Mouse (Mus musculus) spleen, adult 2 months (tissue): Measurements from ENCODE around the gene Ppp1r35. TPM values are rescaled to one million over a fixed set of nuclear protein-coding genes. Genes with fewer than 3 reads are reported as not detected.

ENCODE experiments used
- DNase-seq, 2 experiments: peaks; one replicate each; pipeline versions ENCODE4 v3.0.0 to v3.0.0-alpha.2; 2012 to 2021; ENCODE audit warnings: low spot score in 2 of 2, low read depth in 1 of 2
- H3K27ac ChIP-seq: fragments of 200-500 bp; 2 replicates; pipeline ENCODE4 v1.5.1; 2012; ENCODE audit warnings: low read length, inconsistent platforms; ENCODE audit not compliant: insufficient read depth
- H3K27me3 ChIP-seq: fragments of 200-500 bp; 2 replicates; pipeline ENCODE4 v1.6.1; 2012; ENCODE audit warnings: mild to moderate bottlenecking, moderate library complexity, low read length, inconsistent platforms; ENCODE audit not compliant: control insufficient read depth, insufficient read depth
- H3K36me3 ChIP-seq: fragments of 200-500 bp; 2 replicates; pipeline ENCODE4 v1.6.1; 2012; ENCODE audit warnings: mild to moderate bottlenecking, low read length, inconsistent platforms; ENCODE audit not compliant: control insufficient read depth, insufficient read depth
- H3K4me1 ChIP-seq: fragments of 200-500 bp; 2 replicates; pipeline ENCODE4 v1.6.1; 2011; ENCODE audit warnings: inconsistent platforms; ENCODE audit not compliant: control insufficient read depth, insufficient read depth, insufficient read length
- H3K4me3 ChIP-seq: fragments of 200-500 bp; 2 replicates; pipeline ENCODE4 v1.5.1; 2011; ENCODE audit warnings: mild to moderate bottlenecking, inconsistent platforms; ENCODE audit not compliant: insufficient read depth, insufficient read length; ENCODE audit errors: extremely low read depth
- CTCF ChIP-seq: fragments of 200-500 bp; IDR thresholded peaks from 2 replicates; pipeline ENCODE4 v1.5.1; 2011; ENCODE audit warnings: mild to moderate bottlenecking, inconsistent platforms; ENCODE audit not compliant: insufficient read depth, insufficient read length, insufficient replicate concordance; ENCODE audit errors: extremely low read depth
- POLR2A ChIP-seq: fragments of 200-500 bp; IDR thresholded peaks from 2 replicates; pipeline ENCODE4 v1.6.1; 2011; ENCODE audit warnings: low read depth, low read length, inconsistent platforms
- WGBS: fragments of 180-500 bp; shearing (Covaris S2); methylation state at CpG from one replicate; pipeline ENCODE4 v1.1.7; 2018; 5-methylcytosine and 5-hydroxymethylcytosine counted together
- polyA plus RNA-seq: library from polyadenylated mRNA; depleted of rRNA; stranded (reverse); fragments of >200 nt; gene quantifications from 2 replicates; pipeline ENCODE4 v1.2.3, GENCODE M21; 2012

Gene Ppp1r35
- polyA plus RNA-seq, 1 experiment = 43.9 TPM

DNA sequence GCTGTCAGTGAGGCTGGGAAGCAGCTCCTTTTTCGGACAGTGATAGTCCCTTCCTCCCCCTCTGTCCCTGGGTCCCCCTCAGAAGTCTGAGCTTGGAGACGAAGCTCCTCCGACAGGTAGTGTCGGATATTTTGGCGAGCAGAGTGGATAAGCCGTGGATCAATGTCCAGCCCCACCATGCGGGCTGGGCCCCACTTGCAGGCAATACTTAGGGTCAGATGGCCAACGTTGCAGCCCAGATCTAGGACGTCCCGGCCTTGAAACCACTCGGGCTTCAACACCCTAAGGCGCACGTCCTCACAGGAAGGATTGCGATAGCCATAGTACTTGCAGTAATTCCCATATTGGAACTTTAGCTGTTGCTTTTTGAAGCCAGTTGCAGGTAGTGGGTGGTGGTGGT is 5.9 kb downstream of the Ppp1r35 start:
- DNase-seq = no peak
- Histone ChIP-seq H3K36me3 (peaks cover 22% of the 10 kb centered on the region), H3K27me3 (no peaks in the 10 kb centered on the region), H3K4me3 (no peak overlapping the region), H3K27ac (no peak overlapping the region), H3K4me1 (peaks cover 17% of the 10 kb centered on the region)
- no peak for TF ChIP-seq CTCF
- 84% methylated on average over 14 of the region's 14 CpGs for WGBS

DNA sequence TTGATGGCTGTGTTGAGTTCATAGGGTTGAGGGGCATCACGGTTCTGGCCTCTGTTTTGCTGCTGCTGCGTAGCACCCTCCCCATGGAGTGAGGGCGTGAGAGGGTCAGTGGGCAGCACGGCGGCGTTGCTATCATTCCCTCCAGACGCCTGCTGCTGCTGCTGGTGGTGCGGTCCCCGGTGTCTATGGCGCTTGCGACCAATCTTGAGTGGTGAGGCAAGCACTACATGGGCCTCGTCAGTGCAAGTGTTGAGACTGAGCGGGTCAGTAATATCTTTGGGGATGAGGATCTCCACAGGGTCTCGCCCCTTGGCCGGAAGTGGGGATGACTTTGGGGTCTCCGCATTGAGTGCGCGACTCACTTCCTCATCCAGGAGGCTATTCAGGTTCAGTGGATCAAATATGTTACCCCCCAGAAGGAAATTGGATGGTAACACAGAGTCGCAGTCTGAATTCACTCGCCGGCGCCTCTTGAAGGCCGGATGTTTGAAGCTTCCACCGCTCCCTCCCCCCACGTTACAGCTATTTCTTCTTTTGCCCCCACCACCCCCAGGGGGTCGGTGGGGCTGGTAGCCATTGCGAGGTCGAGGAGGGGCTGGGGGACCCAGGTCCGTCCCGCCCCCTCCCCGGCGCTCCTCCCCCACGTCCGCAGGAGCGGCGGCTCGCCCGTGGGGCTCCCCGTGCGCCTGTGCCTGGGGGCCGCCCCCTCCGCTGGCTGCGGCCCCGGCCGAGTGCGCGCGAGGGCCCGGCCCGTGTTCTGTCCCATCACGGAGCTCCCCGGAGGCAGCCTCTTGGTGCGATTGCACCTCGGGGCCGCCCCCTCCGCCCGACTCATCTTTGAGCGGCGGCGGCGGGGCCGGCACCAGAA is 6.7 kb downstream of the Ppp1r35 start:
- Histone ChIP-seq H3K36me3 (peaks cover 22% of the 10 kb centered on the region), H3K27me3 (no peaks in the 10 kb centered on the region), H3K4me1 (peaks cover 17% of the 10 kb centered on the region), H3K27ac (peak overlapping the region; percentile 97), H3K4me3 (peak overlapping the region; percentile 80)
- peak in 1 of 2 experiments; percentile 48 for DNase-seq
- TF ChIP-seq POLR2A (no peak), CTCF (no peak)
- WGBS = 2% methylated on average over 57 of the region's 62 CpGs

DNA sequence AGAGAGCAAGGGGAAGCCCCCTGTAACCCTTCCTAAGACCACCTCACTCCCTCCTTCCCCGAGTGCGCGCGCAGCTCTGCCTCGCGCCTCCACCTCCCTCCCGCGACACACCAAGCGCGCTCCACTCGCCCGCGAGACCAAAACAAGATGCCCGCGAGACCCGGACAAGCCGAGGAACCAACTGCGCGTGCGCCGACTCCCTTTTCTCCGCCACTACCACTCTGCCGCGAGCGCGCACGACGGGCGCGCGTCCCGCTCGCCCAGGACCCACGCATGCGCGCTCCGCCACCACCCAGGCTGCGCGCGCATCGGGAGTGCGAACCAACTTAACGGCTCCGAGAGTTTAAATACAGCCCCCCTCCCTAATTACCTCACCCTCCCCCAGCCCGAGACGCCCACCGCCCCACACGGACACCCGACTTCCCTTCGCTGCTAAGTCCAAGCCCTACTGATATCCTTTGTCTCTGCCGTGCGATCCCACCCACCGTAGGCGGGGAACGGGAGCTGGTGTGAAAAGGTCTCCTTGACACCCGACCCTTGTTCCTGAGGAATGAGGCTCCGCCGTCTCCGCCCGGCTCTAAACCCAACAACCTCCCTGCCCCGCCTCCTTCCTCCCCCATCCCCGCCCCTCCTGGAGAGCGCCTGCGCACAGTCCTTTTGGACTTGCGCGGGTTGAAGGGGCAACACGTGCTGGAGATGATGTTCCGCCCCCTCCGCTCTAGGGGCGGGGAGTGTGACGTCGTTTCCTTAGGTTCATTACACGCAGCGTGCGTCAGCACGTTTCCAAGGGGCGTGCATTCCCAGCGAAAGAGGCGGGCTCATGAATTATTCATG is 7.7 kb downstream of the Ppp1r35 start:
- Histone ChIP-seq H3K4me3 (peak overlapping the region; percentile 84), H3K27me3 (no peaks in the 10 kb centered on the region), H3K4me1 (peaks cover 17% of the 10 kb centered on the region), H3K27ac (peak overlapping the region; percentile 97), H3K36me3 (peaks cover 21% of the 10 kb centered on the region)
- DNase-seq = peak; percentile 97 to 100
- TF ChIP-seq CTCF (no peak), POLR2A (peak; percentile 95)
- under 1% methylated on average over 79 of the region's 79 CpGs for WGBS

DNA sequence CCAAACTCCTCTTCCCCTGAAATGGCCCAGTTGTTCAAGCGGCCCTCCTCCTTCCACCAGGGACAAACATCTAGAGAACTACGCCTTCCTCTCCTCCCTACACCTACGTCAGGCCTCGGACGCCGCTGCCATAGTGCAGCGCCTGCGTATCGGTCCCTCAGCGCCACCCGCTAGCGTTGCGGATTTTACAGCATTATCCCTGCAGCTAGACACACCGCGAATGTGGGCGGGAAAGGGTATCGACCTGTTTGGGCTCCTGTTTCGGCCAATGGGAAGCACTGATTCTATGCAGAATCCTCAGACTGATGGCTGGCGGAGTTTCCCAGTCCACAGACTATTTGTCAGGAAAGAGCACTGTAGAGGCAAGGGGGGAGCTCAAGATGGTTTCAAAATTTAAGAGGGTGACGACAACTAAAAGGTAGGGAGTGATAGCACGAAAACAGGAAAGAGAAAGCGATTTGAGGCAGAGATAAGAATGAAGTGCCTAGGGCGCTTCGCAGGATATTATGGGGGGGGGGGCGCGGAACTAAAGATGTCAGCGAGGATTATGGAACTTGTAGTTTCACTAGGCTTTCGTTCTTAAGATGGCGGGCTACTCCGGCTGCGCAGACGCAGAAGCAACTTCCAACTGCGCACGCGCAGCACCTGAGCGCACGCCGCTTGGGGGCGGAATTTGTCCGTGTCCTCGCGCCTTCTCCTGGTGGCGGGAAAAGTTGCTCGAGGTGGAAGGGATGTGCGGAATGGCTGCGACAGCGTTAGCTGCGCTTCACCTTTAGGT is 8.7 kb downstream of the Ppp1r35 start, which contains the start of the genes Mepce and Zcwpw1:
TSS of gene Mepce (minus strand) at position 505 of the 778 bp plus-strand sequence.
TSS of gene Zcwpw1 (plus strand) at position 648 of the 778 bp plus-strand sequence.
- Histone ChIP-seq H3K27ac (peak within 1 kb of the TSS; percentile 97), H3K4me3 (peak within 1 kb of the TSS; percentile 84), H3K4me1 (peaks cover 17% of the 10 kb centered on the region), H3K27me3 (no peaks in the 10 kb centered on the region), H3K36me3 (peaks cover 12% of the 10 kb centered on the region)
- under 1% methylated on average over 46 of the region's 48 CpGs for WGBS
- peak; percentile 89 to 90 for DNase-seq
- TF ChIP-seq POLR2A = peak; percentile 40; the same call in 1 of the 2 replicates
- TF ChIP-seq CTCF = peak; percentile 57; the same call in 1 of the 2 replicates

DNA sequence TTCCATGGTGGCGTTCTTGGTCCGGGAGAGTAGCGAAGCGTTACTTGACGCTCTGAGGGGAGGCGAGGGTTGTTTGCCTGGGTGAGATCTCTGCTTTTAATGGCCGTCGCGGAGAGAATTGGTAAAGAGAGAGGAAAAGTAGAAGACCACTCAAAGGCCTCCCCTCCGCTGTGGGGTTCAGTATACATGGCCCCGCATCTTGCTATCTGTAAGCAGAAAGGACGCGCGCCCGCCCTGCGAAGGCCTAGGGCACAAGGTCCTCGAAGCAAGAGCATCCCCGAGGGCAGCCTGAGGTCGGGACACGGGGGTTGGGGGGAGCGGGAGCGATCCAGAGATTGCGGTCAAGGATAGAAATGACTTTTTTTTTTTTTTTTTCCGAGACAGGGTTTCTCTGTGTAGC is 9.5 kb downstream of the Ppp1r35 start:
- TF ChIP-seq POLR2A = no peak
- TF ChIP-seq CTCF = no peak
- WGBS = 78% methylated on average over 24 of the region's 24 CpGs
- Histone ChIP-seq H3K27ac (no peak overlapping the region), H3K36me3 (peaks cover 5% of the 10 kb centered on the region; the same call in 1 of the 2 replicates), H3K4me1 (peaks cover 17% of the 10 kb centered on the region), H3K4me3 (peak overlapping the region; percentile 62; the same call in 1 of the 2 replicates), H3K27me3 (no peaks in the 10 kb centered on the region)
- peak in 1 of 2 experiments; percentile 27 for DNase-seq

DNA sequence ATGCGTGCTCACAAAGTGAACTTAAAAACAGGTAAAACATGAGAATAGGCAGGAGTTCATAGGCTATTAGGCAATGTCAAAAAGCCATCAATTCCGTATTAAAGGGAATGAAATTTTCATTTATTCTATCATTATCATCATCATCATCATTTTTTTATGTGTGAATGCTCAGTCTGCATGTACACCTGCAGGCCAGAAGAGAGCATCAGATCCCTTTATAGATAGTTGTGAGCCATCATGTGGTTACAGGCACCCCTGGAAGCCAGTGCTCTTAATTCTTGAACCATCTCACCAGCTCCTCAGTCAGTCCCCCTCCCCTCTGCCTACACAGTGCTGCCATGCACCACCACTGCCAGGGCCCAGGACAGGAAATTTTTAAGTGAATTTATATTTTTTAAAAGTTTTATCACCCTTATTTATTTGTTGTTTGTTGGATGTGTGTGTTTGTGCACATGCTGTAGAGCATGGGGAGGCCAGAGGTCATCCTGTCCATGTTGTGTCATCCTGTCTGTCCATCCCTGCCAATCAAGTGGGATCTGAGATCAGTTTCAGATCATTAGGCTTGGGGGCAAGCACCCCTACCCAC is 10.4 kb downstream of the Ppp1r35 start:
- WGBS = 96% methylated on average over 2 of the region's 2 CpGs
- H3K4me3 ChIP-seq = no peak overlapping the region
- TF ChIP-seq CTCF (no peak), POLR2A (no peak)
- no peak for DNase-seq
- H3K36me3 ChIP-seq = 0 out of 2 replicates have a peak, but pooled peaks cover 2% of the 10 kb centered on the region
- H3K27me3 ChIP-seq = no peaks in the 10 kb centered on the region
- no peak overlapping the region for H3K27ac ChIP-seq
- peaks cover 12% of the 10 kb centered on the region for H3K4me1 ChIP-seq
